8 mouse cellular contexts compared by ENCODE assay signal in genomic region chr11:75549658-75550111, GRCm38 (mm10). TPM values are rescaled to one million over a fixed set of nuclear protein-coding genes. Genes with fewer than 3 reads are reported as not detected.
DNase-seq lines count a peak whose midpoint lies in the region; ATAC-seq and TF ChIP-seq lines count a peak whose summit lies in the region.

No protein-coding gene starts in this region.

- ATAC-seq in hindbrain, embryonic 12.5 days (ENCODE audit: low FRiP score), result peak; percentile 49; the same call in 1 of the 2 replicates
- no peak for ATAC-seq in hindbrain, embryonic 11.5 days (ENCODE audit: low FRiP score)
- ATAC-seq in intestine, postnatal 0 days, result peak; percentile 54

- H3K4me3 ChIP-seq in hindbrain, embryonic 12.5 days, result no peak overlapping the region
- no peak overlapping the region for H3K4me3 ChIP-seq in hindbrain, embryonic 11.5 days (ENCODE audit: low read depth, low read length)
- no peak overlapping the region for H3K4me3 ChIP-seq in embryonic facial prominence, embryonic 10.5 days
- H3K4me3 ChIP-seq in intestine, postnatal 0 days (ENCODE audit: low read depth, low read length), result no peak overlapping the region

- no peaks in the 10 kb centered on the region for H3K9me3 ChIP-seq in hindbrain, embryonic 12.5 days (replicated peaks)
- H3K9me3 ChIP-seq in hindbrain, embryonic 11.5 days (ENCODE audit: control insufficient read depth, low read length), result no peaks in the 10 kb centered on the region
- no peaks in the 10 kb centered on the region for H3K9me3 ChIP-seq in embryonic facial prominence, embryonic 10.5 days
- no peaks in the 10 kb centered on the region for H3K9me3 ChIP-seq in intestine, postnatal 0 days (ENCODE audit: control insufficient read depth)

- no peak for TF ChIP-seq CTCF in intestine, postnatal 0 days (IDR thresholded peaks at IDR 0.05; ENCODE audit: low read depth)

- H3K27me3 ChIP-seq in hindbrain, embryonic 12.5 days, result no peaks in the 10 kb centered on the region
- no peaks in the 10 kb centered on the region for H3K27me3 ChIP-seq in hindbrain, embryonic 11.5 days (ENCODE audit: control insufficient read depth, insufficient read depth, low read length)
- H3K27me3 ChIP-seq in embryonic facial prominence, embryonic 10.5 days (replicated peaks; ENCODE audit: low read depth, poor library complexity, severe bottlenecking), result no peaks in the 10 kb centered on the region
- no peaks in the 10 kb centered on the region for H3K27me3 ChIP-seq in intestine, postnatal 0 days (replicated peaks; ENCODE audit: control insufficient read depth, insufficient read depth, low read length)

- DNase-seq in hindbrain, embryonic 11.5 days (ENCODE audit: low spot score), result no peak
- no peak for DNase-seq in embryonic facial prominence, embryonic 10.5 days (ENCODE audit: low spot score)
- DNase-seq in lung, postnatal 4 days, result peak; percentile 58 to 75
- no peak for DNase-seq in left cerebral cortex, postnatal 25 days (ENCODE audit: low spot score in 2 of 2)
- no peak for DNase-seq in layer of hippocampus, adult 9-10 months (ENCODE audit: low spot score)
- DNase-seq in Muller cell, postnatal 12 days (ENCODE audit: inconsistent ontology term), result no peak

- H3K9ac ChIP-seq in hindbrain, embryonic 12.5 days, result no peak overlapping the region
- no peak overlapping the region for H3K9ac ChIP-seq in hindbrain, embryonic 11.5 days (ENCODE audit: low read depth, low read length)
- no peak overlapping the region for H3K9ac ChIP-seq in intestine, postnatal 0 days (ENCODE audit: low read depth, low read length)

- peak overlapping the region; percentile 55; the same call in 1 of the 2 replicates for H3K27ac ChIP-seq in hindbrain, embryonic 12.5 days
- no peak overlapping the region for H3K27ac ChIP-seq in hindbrain, embryonic 11.5 days (ENCODE audit: low read depth, low read length)
- H3K27ac ChIP-seq in embryonic facial prominence, embryonic 10.5 days (replicated peaks), result peak overlapping the region; percentile 73
- peak overlapping the region; percentile 64 for H3K27ac ChIP-seq in intestine, postnatal 0 days (ENCODE audit: low read depth, low read length)

- no peak overlapping the region for H3K4me2 ChIP-seq in hindbrain, embryonic 12.5 days (replicated peaks)
- no peak overlapping the region for H3K4me2 ChIP-seq in hindbrain, embryonic 11.5 days (replicated peaks; ENCODE audit: low read depth, low read length)
- no peak overlapping the region for H3K4me2 ChIP-seq in intestine, postnatal 0 days (replicated peaks; ENCODE audit: low read depth)

- peaks cover 30% of the 10 kb centered on the region for H3K4me1 ChIP-seq in hindbrain, embryonic 12.5 days
- peaks cover 13% of the 10 kb centered on the region for H3K4me1 ChIP-seq in hindbrain, embryonic 11.5 days (replicated peaks; ENCODE audit: control insufficient read depth, insufficient read depth, low read length)
- peaks cover 52% of the 10 kb centered on the region for H3K4me1 ChIP-seq in embryonic facial prominence, embryonic 10.5 days
- H3K4me1 ChIP-seq in intestine, postnatal 0 days (replicated peaks; ENCODE audit: control insufficient read depth, insufficient read depth, low read length), result peaks cover 10% of the 10 kb centered on the region; the same call in 1 of the 2 replicates

- H3K36me3 ChIP-seq in hindbrain, embryonic 12.5 days, result peaks cover 25% of the 10 kb centered on the region
- no peaks in the 10 kb centered on the region for H3K36me3 ChIP-seq in hindbrain, embryonic 11.5 days (ENCODE audit: control insufficient read depth, insufficient read depth, low read length)
- H3K36me3 ChIP-seq in embryonic facial prominence, embryonic 10.5 days (replicated peaks), result no peaks in the 10 kb centered on the region; the same call in 1 of the 2 replicates
- H3K36me3 ChIP-seq in intestine, postnatal 0 days (ENCODE audit: control insufficient read depth, insufficient read depth), result peaks cover 24% of the 10 kb centered on the region

- 46% methylated on average over 5 of the region's 5 CpGs for WGBS in hindbrain, embryonic 12.5 days
- WGBS in hindbrain, embryonic 11.5 days, result 58% methylated on average over 5 of the region's 5 CpGs
- WGBS in embryonic facial prominence, embryonic 10.5 days, result 47% methylated on average over 5 of the region's 5 CpGs
- WGBS in intestine, postnatal 0 days, result 33% methylated on average over 5 of the region's 5 CpGs

- intact Hi-C loops in left cerebral cortex, postnatal 25 days (cut with DNase I), result no loop called here

RNA-seq across cellular contexts. Expression of gene Slc43a2, which starts 18.2 kb away (rescaled TPM):
- 15.9 and 16.5 TPM in 2 replicates for polyA plus RNA-seq in hindbrain, embryonic 12.5 days (2016; fragmentation: Nextera tagmentation; extraction: Ambion mirVana)
- 5.5 and 5.9 TPM in 2 replicates for polyA plus RNA-seq in hindbrain, embryonic 11.5 days (2014; fragmentation: Nextera tagmentation; extraction: Ambion mirVana)
- polyA plus RNA-seq in embryonic facial prominence, embryonic 10.5 days (2016; fragmentation: Nextera tagmentation; extraction: Ambion mirVana), result 5.1 and 5.6 TPM in 2 replicates
- 46.4 and 59.5 TPM in 2 replicates for polyA plus RNA-seq in intestine, postnatal 0 days (2015; fragmentation: Nextera tagmentation; extraction: Ambion mirVana)
- total RNA-seq in left cerebral cortex, postnatal 25 days (2021), result 10 to 100 TPM; 50.3 to 59.4 TPM

RNA-seq across cellular contexts. Expression of gene Scarf1, which starts 36.3 kb away (rescaled TPM):
- polyA plus RNA-seq in hindbrain, embryonic 12.5 days (2016; fragmentation: Nextera tagmentation; extraction: Ambion mirVana), result 5.7 and 5.8 TPM in 2 replicates
- 3.4 and 4.0 TPM in 2 replicates for polyA plus RNA-seq in hindbrain, embryonic 11.5 days (2014; fragmentation: Nextera tagmentation; extraction: Ambion mirVana)
- 4.8 and 5.1 TPM in 2 replicates for polyA plus RNA-seq in embryonic facial prominence, embryonic 10.5 days (2016; fragmentation: Nextera tagmentation; extraction: Ambion mirVana)
- 2.8 and 3.2 TPM in 2 replicates for polyA plus RNA-seq in intestine, postnatal 0 days (2015; fragmentation: Nextera tagmentation; extraction: Ambion mirVana)
- total RNA-seq in left cerebral cortex, postnatal 25 days (2021), result 1 to 10 TPM; 1.7 to 2.1 TPM

RNA-seq across cellular contexts. Expression of gene Pitpna, which starts 38.2 kb away (rescaled TPM):
- polyA plus RNA-seq in hindbrain, embryonic 12.5 days (2016; fragmentation: Nextera tagmentation; extraction: Ambion mirVana), result 116 and 125 TPM in 2 replicates
- polyA plus RNA-seq in hindbrain, embryonic 11.5 days (2014; fragmentation: Nextera tagmentation; extraction: Ambion mirVana), result 96.2 and 99.5 TPM in 2 replicates
- 61.5 TPM in 2 replicates for polyA plus RNA-seq in embryonic facial prominence, embryonic 10.5 days (2016; fragmentation: Nextera tagmentation; extraction: Ambion mirVana)
- 160 and 161 TPM in 2 replicates for polyA plus RNA-seq in intestine, postnatal 0 days (2015; fragmentation: Nextera tagmentation; extraction: Ambion mirVana)
- total RNA-seq in left cerebral cortex, postnatal 25 days (2021), result 100 to 1,000 TPM; 330 to 346 TPM

RNA-seq across cellular contexts. Expression of gene Rilp, which starts 39.8 kb away (rescaled TPM):
- polyA plus RNA-seq in hindbrain, embryonic 12.5 days (2016; fragmentation: Nextera tagmentation; extraction: Ambion mirVana), result 0.68 and 0.75 TPM in 2 replicates
- 0.63 and 0.66 TPM in 2 replicates for polyA plus RNA-seq in hindbrain, embryonic 11.5 days (2014; fragmentation: Nextera tagmentation; extraction: Ambion mirVana)
- polyA plus RNA-seq in embryonic facial prominence, embryonic 10.5 days (2016; fragmentation: Nextera tagmentation; extraction: Ambion mirVana), result 0.17 and 0.23 TPM in 2 replicates
- 6.8 and 6.9 TPM in 2 replicates for polyA plus RNA-seq in intestine, postnatal 0 days (2015; fragmentation: Nextera tagmentation; extraction: Ambion mirVana)
- total RNA-seq in left cerebral cortex, postnatal 25 days (2021), result 1 to 10 TPM; 2.0 to 2.7 TPM

Comparison
In these comparisons a context has a peak if more than half of its experiments do, and no peak if none do; other contexts are left out.
1. DNase-seq: peak in lung, postnatal 4 days (2 of 2); none in hindbrain, embryonic 11.5 days (single experiment), embryonic facial prominence, embryonic 10.5 days (single experiment), left cerebral cortex, postnatal 25 days (0 of 2), layer of hippocampus, adult 9-10 months (single experiment) and Muller cell, postnatal 12 days (single experiment).